Mouse (Mus musculus) hindbrain, embryonic 12.5 days (tissue): ENCODE measurements around the gene Mysm1. TPM values are rescaled to one million over a fixed set of nuclear protein-coding genes. Genes with fewer than 3 reads are reported as not detected.

Experiments
- ATAC-seq: fragments of 200-750 bp; cut with Nextera tagmentation; 2 replicates; pipeline ENCODE4 v1.8.0; 2017; ENCODE audit warnings: moderate TSS enrichment; ENCODE audit not compliant: low FRiP score
- H3K27ac ChIP-seq: fragments of 300-500 bp; sonication (generic); 2 replicates; pipeline ENCODE4 v1.5.1; 2016; ENCODE audit warnings: mild to moderate bottlenecking
- H3K27me3 ChIP-seq: fragments of 300-500 bp; sonication (generic); 2 replicates; pipeline ENCODE4 v1.6.1; 2016; ENCODE audit warnings: mild to moderate bottlenecking
- H3K36me3 ChIP-seq: fragments of 300-500 bp; sonication (generic); 2 replicates; pipeline ENCODE4 v1.6.1; 2016; ENCODE audit warnings: mild to moderate bottlenecking
- H3K4me1 ChIP-seq: fragments of 300-500 bp; sonication (generic); 2 replicates; pipeline ENCODE4 v1.6.1; 2016
- H3K4me2 ChIP-seq: fragments of 300-500 bp; sonication (generic); replicated peaks from 2 replicates; pipeline ENCODE4 v1.6.1; 2016; ENCODE audit warnings: mild to moderate bottlenecking
- H3K4me3 ChIP-seq: fragments of 300-500 bp; sonication (generic); 2 replicates; pipeline ENCODE4 v1.5.1; 2016; ENCODE audit warnings: mild to moderate bottlenecking
- H3K9ac ChIP-seq: fragments of 300-500 bp; sonication (generic); 2 replicates; pipeline ENCODE4 v1.6.1; 2016; ENCODE audit warnings: mild to moderate bottlenecking, moderate library complexity
- H3K9me3 ChIP-seq: fragments of 300-500 bp; sonication (generic); replicated peaks from 2 replicates; pipeline ENCODE4 v1.6.1; 2016; ENCODE audit warnings: mild to moderate bottlenecking
- WGBS: fragments of 180-500 bp; shearing (Covaris S2); methylation state at CpG from one replicate; pipeline ENCODE4 v1.1.7; 2016; 5-methylcytosine and 5-hydroxymethylcytosine counted together
- polyA plus RNA-seq: library from polyadenylated mRNA; unstranded; fragments of >200 nt; fragmentation: Nextera tagmentation; extraction: Ambion mirVana; gene quantifications from 2 replicates; pipeline ENCODE4 v1.2.1, GENCODE M21; 2016

The Mysm1 gene
- 33.2 and 35.7 TPM in 2 replicates for polyA plus RNA-seq

DNA sequence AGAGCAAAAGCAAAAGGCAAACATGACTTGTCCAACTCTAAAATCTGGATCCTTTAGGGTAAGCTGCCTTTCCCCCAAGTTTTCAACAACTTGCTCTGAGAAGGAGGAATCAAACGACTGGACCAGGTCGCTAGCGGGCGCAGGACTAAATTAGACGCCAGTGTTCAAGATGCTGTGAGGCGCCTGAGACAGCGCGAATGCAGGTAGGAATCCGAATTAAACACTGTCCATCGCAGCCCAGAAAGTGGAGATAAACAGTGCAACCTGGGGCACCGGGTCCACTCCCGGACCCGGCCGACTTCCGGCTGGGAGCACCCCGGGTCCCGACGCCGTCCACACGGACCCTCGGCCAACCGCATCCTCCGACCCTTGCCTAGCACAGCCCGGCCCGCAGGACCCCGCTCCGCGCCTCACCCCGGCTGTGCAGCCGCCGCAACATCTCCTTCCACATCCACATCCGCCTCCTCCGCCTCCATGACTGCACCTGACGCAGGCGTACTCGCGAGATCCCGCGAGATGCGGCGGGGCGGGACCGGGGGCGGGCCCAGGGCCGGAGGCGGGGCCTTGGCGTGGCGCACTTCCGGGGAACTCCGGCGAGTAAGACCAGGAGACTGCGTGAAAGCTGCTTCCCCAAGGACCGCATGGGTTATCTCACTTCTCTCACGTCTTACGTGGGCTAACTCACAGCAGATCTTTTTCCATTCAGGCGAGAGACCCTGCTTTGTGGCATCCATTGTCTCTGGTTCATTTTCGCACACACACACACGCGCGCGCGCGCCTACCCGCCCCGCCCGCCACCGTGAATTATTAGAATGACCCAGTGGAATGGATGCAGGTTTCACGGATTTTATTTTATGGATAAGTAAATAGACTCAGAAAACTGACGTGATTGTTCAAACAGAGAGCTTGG is at the start of gene Mysm1:
Mysm1 (minus strand) TSS at position 511 of the 910 bp plus-strand sequence.
- Histone ChIP-seq H3K4me2 (peak within 1 kb of the TSS; percentile 81), H3K4me3 (peak within 1 kb of the TSS; percentile 86), H3K4me1 (peaks cover 16% of the 10 kb centered on the region), H3K9ac (peak within 1 kb of the TSS; percentile 93), H3K27ac (peak within 1 kb of the TSS; percentile 86), H3K9me3 (no peaks in the 10 kb centered on the region), H3K27me3 (no peaks in the 10 kb centered on the region), H3K36me3 (peaks cover 14% of the 10 kb centered on the region; the same call in 1 of the 2 replicates)
- under 1% methylated on average over 60 of the region's 69 CpGs for WGBS
- peak; percentile 100 for ATAC-seq

GRCm38 (mm10) chr4:95025847-95026600 is 47.1 kb upstream of the Mysm1 start:
- no peaks in the 10 kb centered on the region for H3K4me1 ChIP-seq
- no peaks in the 10 kb centered on the region for H3K36me3 ChIP-seq
- 65% methylated on average over 16 of the region's 16 CpGs for WGBS
- H3K27ac ChIP-seq = peak overlapping the region; percentile 9; the same call in 1 of the 2 replicates
- H3K9me3 ChIP-seq = no peaks in the 10 kb centered on the region
- no peak overlapping the region for H3K4me3 ChIP-seq
- no peak overlapping the region for H3K4me2 ChIP-seq
- H3K9ac ChIP-seq = no peak overlapping the region
- H3K27me3 ChIP-seq = no peaks in the 10 kb centered on the region
- ATAC-seq = peak; percentile 71

- no peaks in the 10 kb centered on the region for H3K36me3 ChIP-seq
- H3K4me2 ChIP-seq = no peak overlapping the region
- no peaks in the 10 kb centered on the region for H3K9me3 ChIP-seq
- no peaks in the 10 kb centered on the region for H3K27me3 ChIP-seq
- no peak overlapping the region for H3K9ac ChIP-seq
- no peak for ATAC-seq
- no peaks in the 10 kb centered on the region for H3K4me1 ChIP-seq
- H3K4me3 ChIP-seq = no peak overlapping the region
- no peak overlapping the region for H3K27ac ChIP-seq
- 84% methylated on average over 12 of the region's 12 CpGs for WGBS
These were observed 44.6 kb upstream of the Mysm1 start for GRCm38 (mm10) chr4:95023350-95023953.

DNA sequence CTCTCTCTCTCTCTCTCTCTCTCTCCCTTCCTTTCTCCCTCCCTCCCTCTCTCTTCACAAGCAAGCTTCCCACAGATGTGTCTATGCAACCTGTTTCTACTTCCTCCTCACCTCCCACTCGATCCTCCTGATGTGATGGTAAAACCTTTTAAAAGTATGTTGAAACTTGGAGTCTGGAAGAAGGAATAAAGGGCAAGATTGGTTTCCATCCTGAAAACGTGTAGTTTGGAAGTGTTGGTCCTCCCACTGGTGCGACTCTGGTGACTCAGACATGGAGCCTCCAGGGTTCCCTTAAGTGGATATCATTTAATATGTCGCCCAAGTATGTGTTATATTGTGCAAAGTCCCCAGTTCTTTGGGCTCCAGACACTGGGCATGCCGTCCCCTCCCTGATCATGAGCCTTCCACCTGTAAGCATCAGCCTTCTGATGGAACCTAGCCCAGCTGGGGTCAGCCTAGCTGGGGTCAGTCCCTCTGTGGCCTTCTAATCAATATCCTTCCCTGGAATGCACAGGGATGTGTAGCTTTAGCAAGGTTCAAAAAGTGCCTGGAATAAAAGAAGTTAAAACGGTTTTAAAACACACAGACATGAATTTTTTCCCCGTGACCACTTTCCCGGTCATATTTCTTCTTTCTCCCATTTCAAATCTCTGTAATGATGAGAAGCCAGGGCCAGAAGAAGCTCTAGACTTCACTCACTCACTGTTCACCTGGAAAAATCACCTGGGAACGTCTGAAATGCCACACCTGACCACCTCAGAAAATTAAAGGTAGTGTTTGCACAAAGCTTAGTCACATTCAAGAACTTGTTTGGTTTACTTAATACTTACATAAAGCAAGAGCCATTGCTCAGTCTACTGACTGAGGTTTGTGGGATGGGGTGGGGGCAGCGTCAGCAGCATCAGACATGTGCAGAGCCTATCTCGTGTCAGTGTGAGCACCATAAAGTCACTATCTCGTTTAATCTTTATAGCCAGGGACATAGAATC is 43.0 kb upstream of the Mysm1 start:
- Histone ChIP-seq H3K4me1 (no peaks in the 10 kb centered on the region), H3K4me2 (no peak overlapping the region), H3K9ac (no peak overlapping the region), H3K9me3 (no peaks in the 10 kb centered on the region), H3K36me3 (no peaks in the 10 kb centered on the region), H3K27me3 (no peaks in the 10 kb centered on the region), H3K27ac (no peak overlapping the region), H3K4me3 (no peak overlapping the region)
- whole genome bisulfite sequencing = 86% methylated on average over 12 of the region's 12 CpGs
- no peak for ATAC-seq

DNA sequence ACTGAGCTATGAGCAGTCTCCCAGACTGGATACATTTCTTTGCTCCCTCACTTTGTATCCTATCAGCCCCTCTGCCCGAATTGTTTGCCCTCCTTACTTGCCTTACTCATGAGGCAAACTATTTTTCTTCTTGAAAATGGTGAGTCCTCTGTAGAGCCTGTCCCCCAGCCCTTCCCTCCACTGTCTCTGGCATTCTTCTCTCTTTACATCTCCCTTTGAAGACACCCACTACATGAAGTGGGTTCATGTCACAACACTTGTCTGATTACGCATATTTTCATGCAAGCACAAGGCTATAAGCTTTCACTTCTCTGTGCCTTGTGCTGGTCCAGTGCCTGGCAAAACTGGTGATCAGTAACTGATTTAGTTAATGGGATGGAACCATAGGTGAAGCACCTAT is 41.3 kb upstream of the Mysm1 start:
- H3K27me3 ChIP-seq = no peaks in the 10 kb centered on the region; the same call in 1 of the 2 replicates
- ATAC-seq = no peak
- H3K4me1 ChIP-seq = no peaks in the 10 kb centered on the region
- WGBS = 85% methylated on average over 2 of the region's 2 CpGs
- no peak overlapping the region for H3K27ac ChIP-seq
- H3K9ac ChIP-seq = no peak overlapping the region
- no peak overlapping the region for H3K4me2 ChIP-seq
- H3K36me3 ChIP-seq = no peaks in the 10 kb centered on the region
- no peak overlapping the region for H3K4me3 ChIP-seq
- H3K9me3 ChIP-seq = no peaks in the 10 kb centered on the region

DNA sequence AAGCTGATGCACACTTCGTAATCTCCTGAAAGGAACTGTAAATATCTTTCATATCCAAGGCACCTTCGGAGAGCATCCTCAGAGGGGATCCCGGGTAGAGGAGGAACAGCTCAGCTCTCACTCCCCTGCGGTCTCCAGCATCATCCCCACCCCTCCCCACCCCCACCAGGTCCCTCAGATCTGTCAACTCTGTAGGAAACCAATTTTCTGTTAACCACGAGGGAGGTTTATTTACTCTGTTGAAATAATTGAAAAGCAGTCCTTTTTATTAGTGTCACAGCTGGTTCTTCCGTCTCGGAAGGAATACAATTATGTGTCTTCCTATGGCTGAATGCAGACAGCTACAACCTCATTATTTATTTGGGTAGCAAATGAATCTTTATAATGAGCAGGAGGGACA is 39.3 kb upstream of the Mysm1 start:
- H3K9me3 ChIP-seq = no peaks in the 10 kb centered on the region
- no peak overlapping the region for H3K9ac ChIP-seq
- 31% methylated on average over 7 of the region's 7 CpGs for WGBS
- no peak overlapping the region for H3K4me3 ChIP-seq
- no peak for ATAC-seq
- H3K27me3 ChIP-seq = no peaks in the 10 kb centered on the region; the same call in 1 of the 2 replicates
- H3K4me1 ChIP-seq = no peaks in the 10 kb centered on the region
- no peaks in the 10 kb centered on the region for H3K36me3 ChIP-seq
- H3K4me2 ChIP-seq = no peak overlapping the region
- H3K27ac ChIP-seq = no peak overlapping the region

GRCm38 (mm10) chr4:95012706-95013105 is 33.8 kb upstream of the Mysm1 start:
- Histone ChIP-seq H3K9me3 (no peaks in the 10 kb centered on the region), H3K36me3 (no peaks in the 10 kb centered on the region), H3K27me3 (no peaks in the 10 kb centered on the region; the same call in 1 of the 2 replicates), H3K9ac (no peak overlapping the region), H3K4me1 (0 out of 2 replicates have a peak, but pooled peaks cover 2% of the 10 kb centered on the region), H3K4me2 (no peak overlapping the region), H3K4me3 (no peak overlapping the region), H3K27ac (no peak overlapping the region)
- 73% methylated on average over 1 of the region's 1 CpGs for WGBS
- ATAC-seq = no peak

DNA sequence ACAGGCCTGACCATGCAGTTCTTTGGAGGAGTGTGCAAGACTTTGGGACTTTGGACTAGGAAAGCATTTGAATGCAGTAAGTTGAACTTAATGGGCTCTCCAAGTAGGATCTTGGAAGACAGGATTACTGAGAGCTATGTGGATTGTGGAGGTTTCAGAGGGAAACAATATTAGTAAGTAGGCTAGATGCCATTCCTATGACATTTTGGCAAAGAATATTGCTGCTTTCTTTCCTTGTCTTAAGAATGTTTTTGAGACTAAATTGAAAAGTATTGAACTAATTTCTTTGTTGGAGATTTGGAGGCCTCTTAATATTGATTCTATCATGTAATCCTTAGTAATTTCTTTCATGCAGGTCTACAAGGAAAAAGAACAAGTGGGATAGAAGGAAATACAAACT is 33.4 kb upstream of the Mysm1 start:
- Histone ChIP-seq H3K9me3 (no peaks in the 10 kb centered on the region), H3K4me2 (no peak overlapping the region), H3K9ac (no peak overlapping the region), H3K27me3 (no peaks in the 10 kb centered on the region; the same call in 1 of the 2 replicates), H3K4me1 (0 out of 2 replicates have a peak, but pooled peaks cover 2% of the 10 kb centered on the region), H3K36me3 (no peaks in the 10 kb centered on the region), H3K4me3 (no peak overlapping the region), H3K27ac (no peak overlapping the region)
- ATAC-seq = no peak

GRCm38 (mm10) chr4:95008175-95009057 is 29.5 kb upstream of the Mysm1 start:
- Histone ChIP-seq H3K9me3 (no peaks in the 10 kb centered on the region), H3K27ac (no peak overlapping the region), H3K36me3 (no peaks in the 10 kb centered on the region), H3K4me1 (0 out of 2 replicates have a peak, but pooled peaks cover 2% of the 10 kb centered on the region), H3K9ac (no peak overlapping the region), H3K27me3 (no peaks in the 10 kb centered on the region), H3K4me2 (no peak overlapping the region), H3K4me3 (no peak overlapping the region)
- peak; percentile 73 for ATAC-seq
- WGBS = 43% methylated on average over 13 of the region's 13 CpGs

DNA sequence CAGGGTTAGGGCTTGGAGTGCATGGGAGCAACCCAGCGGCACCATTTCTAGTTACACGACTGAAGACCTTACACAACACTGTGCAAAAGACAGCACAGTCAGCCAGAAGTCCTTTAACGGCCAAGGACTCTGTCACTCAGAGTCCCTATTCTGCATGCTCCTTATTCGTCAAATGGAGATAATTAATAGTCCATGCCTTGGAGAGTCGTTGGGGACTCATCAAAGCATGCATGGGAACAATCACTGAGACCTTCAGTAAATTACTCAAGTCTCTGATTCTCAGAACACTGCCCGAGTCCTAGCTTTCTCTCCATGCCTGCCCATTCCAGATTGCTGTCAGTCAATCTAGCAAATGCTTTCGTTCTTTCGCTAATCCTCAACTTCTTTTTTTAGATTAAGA is 28.9 kb upstream of the Mysm1 start:
- Histone ChIP-seq H3K4me1 (0 out of 2 replicates have a peak, but pooled peaks cover 2% of the 10 kb centered on the region), H3K27ac (no peak overlapping the region), H3K4me3 (no peak overlapping the region), H3K9ac (no peak overlapping the region), H3K27me3 (no peaks in the 10 kb centered on the region), H3K36me3 (no peaks in the 10 kb centered on the region), H3K4me2 (no peak overlapping the region), H3K9me3 (no peaks in the 10 kb centered on the region)
- ATAC-seq = 0 out of 2 replicates have a peak, but pooled peaks have one; percentile 29
- 69% methylated on average over 8 of the region's 8 CpGs for WGBS
